Mouse (Mus musculus) stomach, embryonic 16.5 days (tissue): ENCODE results near the gene Eno1. TPM values are rescaled to one million over a fixed set of nuclear protein-coding genes. Genes with fewer than 3 reads are reported as not detected.

Source experiments
- ATAC-seq: fragments of 200-750 bp; cut with Nextera tagmentation; 2 replicates; pipeline ENCODE4 v1.8.0; 2017; ENCODE audit warnings: moderate number of reproducible peaks, moderate TSS enrichment; ENCODE audit not compliant: insufficient read depth, low FRiP score
- H3K27ac ChIP-seq: fragments of 300-500 bp; sonication (generic); 2 replicates; pipeline ENCODE4 v1.5.1; 2014; ENCODE audit warnings: low read length
- H3K27me3 ChIP-seq: fragments of 300-500 bp; sonication (generic); 2 replicates; pipeline ENCODE4 v1.6.1; 2014; ENCODE audit warnings: low read length, control low read depth, mixed read lengths; ENCODE audit not compliant: control insufficient read depth, insufficient read depth
- H3K36me3 ChIP-seq: fragments of 300-500 bp; sonication (generic); 2 replicates; pipeline ENCODE4 v1.6.1; 2014; ENCODE audit warnings: low read length; ENCODE audit not compliant: control insufficient read depth, insufficient read depth
- H3K4me1 ChIP-seq: fragments of 300-500 bp; sonication (generic); 2 replicates; pipeline ENCODE4 v1.6.1; 2014; ENCODE audit warnings: low read length, control low read depth, mixed read lengths; ENCODE audit not compliant: control insufficient read depth, insufficient read depth
- H3K4me2 ChIP-seq: fragments of 300-500 bp; sonication (generic); 2 replicates; pipeline ENCODE4 v1.6.1; 2014; ENCODE audit warnings: low read depth, low read length, mixed read lengths
- H3K4me3 ChIP-seq: fragments of 300-500 bp; sonication (generic); replicated peaks from 2 replicates; pipeline ENCODE4 v1.5.1; 2014; ENCODE audit warnings: mild to moderate bottlenecking, low read length
- H3K9ac ChIP-seq: fragments of 300-500 bp; sonication (generic); 2 replicates; pipeline ENCODE4 v1.6.1; 2014; ENCODE audit warnings: low read length
- H3K9me3 ChIP-seq: fragments of 300-500 bp; sonication (generic); replicated peaks from 2 replicates; pipeline ENCODE4 v1.6.1; 2016; ENCODE audit warnings: low read length, control low read depth; ENCODE audit not compliant: control insufficient read depth
- WGBS: fragments of 180-500 bp; shearing (Covaris S2); extraction: QIAGEN DNeasy Blood & Tissue Kit; methylation state at CpG from one replicate; pipeline ENCODE4 v1.1.7; 2014; 5-methylcytosine and 5-hydroxymethylcytosine counted together
- polyA plus RNA-seq: library from polyadenylated mRNA; unstranded; fragments of >200 nt; fragmentation: Nextera tagmentation; extraction: Ambion mirVana; gene quantifications from 2 replicates; pipeline ENCODE4 v1.2.1, GENCODE M21; 2015

The Eno1 gene
- polyA plus RNA-seq, 1 experiment from 2014 or later, result 1,468 TPM

- no peaks in the 10 kb centered on the region for H3K4me1 ChIP-seq
- H3K4me2 ChIP-seq, result no peak overlapping the region
- H3K36me3 ChIP-seq, result no peaks in the 10 kb centered on the region; the same call in 1 of the 2 replicates
- no peaks in the 10 kb centered on the region for H3K9me3 ChIP-seq
- H3K4me3 ChIP-seq, result no peak overlapping the region
- no peak overlapping the region for H3K27ac ChIP-seq
- H3K9ac ChIP-seq, result no peak overlapping the region
- 92% methylated on average over 7 of the region's 7 CpGs for WGBS
- no peak for ATAC-seq
- no peaks in the 10 kb centered on the region for H3K27me3 ChIP-seq
Observed at GRCm38 (mm10) chr4:150295966-150296365, 59.4 kb downstream of the Eno1 start.

Other genes starting within 250 kb of the Eno1 start
- 14.9 and 15.2 TPM in 2 replicates for gene H6pd, start 227.7 kb upstream of the Eno1 start, polyA plus RNA-seq
- 1.5 TPM in 2 replicates for gene Gpr157, start 149.4 kb upstream of the Eno1 start, polyA plus RNA-seq
- gene Slc2a5, start 117.4 kb upstream of the Eno1 start, polyA plus RNA-seq, result 1.00 and 1.8 TPM in 2 replicates
- gene Slc2a7, start 87.7 kb upstream of the Eno1 start, polyA plus RNA-seq, result 0.14 TPM in 1 of 2 replicates, not detected in the other
- gene Car6, start 35.4 kb upstream of the Eno1 start, polyA plus RNA-seq, result not detected in 2 replicates
- 19.4 and 23.1 TPM in 2 replicates for gene Rere, start 44.9 kb downstream of the Eno1 start, polyA plus RNA-seq